11 mouse cellular contexts compared by ENCODE assay signal in the genomic region with DNA sequence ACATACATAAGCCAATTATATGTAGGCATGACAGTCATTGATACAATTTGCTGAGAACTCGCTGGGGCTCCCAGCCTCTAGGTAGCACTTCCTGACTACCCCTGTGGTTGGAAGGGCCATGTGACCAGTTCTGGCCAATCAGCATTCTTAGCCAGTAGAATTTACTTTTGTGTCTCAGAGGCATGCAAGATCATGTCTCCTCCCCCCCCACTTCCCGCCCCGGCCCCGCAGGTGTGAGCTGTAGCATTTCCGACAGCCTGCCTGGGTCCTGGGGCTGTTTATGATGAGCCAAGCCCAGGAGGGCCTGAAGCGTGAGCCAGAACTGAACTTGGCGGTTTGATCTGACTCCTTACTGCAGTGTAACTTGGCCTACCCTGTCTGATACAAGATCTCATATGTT. TPM values are rescaled to one million over a fixed set of nuclear protein-coding genes. Genes with fewer than 3 reads are reported as not detected.
DNase-seq lines count a peak whose midpoint lies in the region; ATAC-seq and TF ChIP-seq lines count a peak whose summit lies in the region.
"Had no signal": no experiment of that assay in that cellular context is flagged by ENCODE, and none has a peak within 500 bp of the region (broad histone marks: within the 10 kb centered on the region; RNA-seq: fewer than 3 reads in every experiment).

No protein-coding gene starts in this region.

- H3K27me3 ChIP-seq in forebrain, embryonic 11.5 days (ENCODE audit: control insufficient read depth, insufficient read depth, low read length): no peaks in the 10 kb centered on the region

- intact Hi-C loops in gastrocnemius, adult 2 months (cut with DNase I): no loop called here

- ATAC-seq in hematopoietic stem cell, adult 5-6 weeks (replicated peaks in 1 of 2; ENCODE audit: insufficient read depth in 1 of 2, low FRiP score in 2 of 2, low TSS enrichment in 1 of 2, low read depth in 1 of 2, poor library complexity in 2 of 2, severe bottlenecking in 2 of 2): peak; percentile 56 to 61; a peak in 3 of 4 replicates
- ATAC-seq in forebrain, embryonic 11.5 days (replicated peaks; ENCODE audit: low FRiP score): no peak

- no peak overlapping the region for H3K4me3 ChIP-seq in gastrocnemius, adult 2 months
- H3K4me3 ChIP-seq in forebrain, embryonic 11.5 days (ENCODE audit: low read depth, low read length): no peak overlapping the region
- H3K4me3 ChIP-seq: kidney, embryonic 15.5 days; limb, embryonic 12.5 days had no signal

- no peaks in the 10 kb centered on the region for H3K9me3 ChIP-seq in forebrain, embryonic 11.5 days (ENCODE audit: control insufficient read depth, low read length)
- H3K9me3 ChIP-seq: kidney, embryonic 15.5 days; limb, embryonic 12.5 days had no signal

- H3K27ac ChIP-seq in gastrocnemius, adult 2 months: no peak overlapping the region
- H3K27ac ChIP-seq in forebrain, embryonic 11.5 days (ENCODE audit: low read depth, low read length): no peak overlapping the region
- H3K27ac ChIP-seq: kidney, embryonic 15.5 days had no signal

- WGBS in forebrain, embryonic 11.5 days: 79% methylated on average over 7 of the region's 7 CpGs

- no peaks in the 10 kb centered on the region for H3K36me3 ChIP-seq in forebrain, embryonic 11.5 days (ENCODE audit: control insufficient read depth, insufficient read depth, low read length)
- H3K36me3 ChIP-seq: kidney, embryonic 15.5 days; limb, embryonic 12.5 days had no signal

- no peak overlapping the region for H3K9ac ChIP-seq in forebrain, embryonic 11.5 days (ENCODE audit: low read length)
- H3K9ac ChIP-seq: kidney, embryonic 15.5 days; limb, embryonic 12.5 days had no signal

- no peak for TF ChIP-seq CTCF in gastrocnemius, adult 2 months (IDR thresholded peaks at IDR 0.05)

- no peaks in the 10 kb centered on the region for H3K4me1 ChIP-seq in forebrain, embryonic 11.5 days (replicated peaks; ENCODE audit: control insufficient read depth, insufficient read depth, low read length)

- DNase-seq in urinary bladder, postnatal 14 days (ENCODE audit: low spot score): peak; percentile 58
- no peak for DNase-seq in urinary bladder, postnatal 10 days (ENCODE audit: low spot score)
- DNase-seq in natural killer cell, adult 2 months (ENCODE audit: low spot score in 2 of 2): peak; percentile 80
- DNase-seq in thymus, postnatal 4 days: peak; percentile 89
- DNase-seq in embryo, embryonic 10.5 days (ENCODE audit: low spot score): no peak
- no peak for DNase-seq in gastrocnemius, adult 2 months
- DNase-seq in forebrain, embryonic 11.5 days (ENCODE audit: low spot score): no peak
- DNase-seq: right cerebral cortex, postnatal 4 days had no signal

- no peak overlapping the region for H3K4me2 ChIP-seq in forebrain, embryonic 11.5 days (ENCODE audit: low read depth, low read length, severe bottlenecking)
- H3K4me2 ChIP-seq: kidney, embryonic 15.5 days; limb, embryonic 12.5 days had no signal

RNA-seq across cellular contexts. Expression of a gene that starts 52.3 kb away (rescaled TPM):
- 8.1 and 14.5 TPM in 2 replicates for total RNA-seq in hematopoietic stem cell, adult 5-6 weeks (2017)
- total RNA-seq in gastrocnemius, adult 2 months (2021): 1 to 10 TPM; 6.3 to 7.8 TPM
- polyA plus RNA-seq in forebrain, embryonic 11.5 days (2014; fragmentation: Nextera tagmentation; extraction: Ambion mirVana): 13.7 and 17.0 TPM in 2 replicates

Comparison
In these comparisons a context has a peak if more than half of its experiments do, and no peak if none do; other contexts are left out.
1. DNase-seq: peak in urinary bladder, postnatal 14 days (single experiment), natural killer cell, adult 2 months (2 of 2) and thymus, postnatal 4 days (single experiment); none in urinary bladder, postnatal 10 days (single experiment), embryo, embryonic 10.5 days (single experiment), gastrocnemius, adult 2 months (single experiment) and forebrain, embryonic 11.5 days (single experiment).